Mouse (Mus musculus): ENCODE data around the gene Tlcd1.

Tlcd1 gene

GRCm38 (mm10) chr11:78161968-78162367 lies 14.5 kb upstream of the Tlcd1 start:
- no peak for DNase-seq

- DNase-seq = peak; percentile 50
Observed at GRCm38 (mm10) chr11:78162504-78162903, 14.0 kb upstream of the Tlcd1 start.

GRCm38 (mm10) chr11:78163045-78163444 lies 13.5 kb upstream of the Tlcd1 start:
- DNase-seq = no peak

DNA sequence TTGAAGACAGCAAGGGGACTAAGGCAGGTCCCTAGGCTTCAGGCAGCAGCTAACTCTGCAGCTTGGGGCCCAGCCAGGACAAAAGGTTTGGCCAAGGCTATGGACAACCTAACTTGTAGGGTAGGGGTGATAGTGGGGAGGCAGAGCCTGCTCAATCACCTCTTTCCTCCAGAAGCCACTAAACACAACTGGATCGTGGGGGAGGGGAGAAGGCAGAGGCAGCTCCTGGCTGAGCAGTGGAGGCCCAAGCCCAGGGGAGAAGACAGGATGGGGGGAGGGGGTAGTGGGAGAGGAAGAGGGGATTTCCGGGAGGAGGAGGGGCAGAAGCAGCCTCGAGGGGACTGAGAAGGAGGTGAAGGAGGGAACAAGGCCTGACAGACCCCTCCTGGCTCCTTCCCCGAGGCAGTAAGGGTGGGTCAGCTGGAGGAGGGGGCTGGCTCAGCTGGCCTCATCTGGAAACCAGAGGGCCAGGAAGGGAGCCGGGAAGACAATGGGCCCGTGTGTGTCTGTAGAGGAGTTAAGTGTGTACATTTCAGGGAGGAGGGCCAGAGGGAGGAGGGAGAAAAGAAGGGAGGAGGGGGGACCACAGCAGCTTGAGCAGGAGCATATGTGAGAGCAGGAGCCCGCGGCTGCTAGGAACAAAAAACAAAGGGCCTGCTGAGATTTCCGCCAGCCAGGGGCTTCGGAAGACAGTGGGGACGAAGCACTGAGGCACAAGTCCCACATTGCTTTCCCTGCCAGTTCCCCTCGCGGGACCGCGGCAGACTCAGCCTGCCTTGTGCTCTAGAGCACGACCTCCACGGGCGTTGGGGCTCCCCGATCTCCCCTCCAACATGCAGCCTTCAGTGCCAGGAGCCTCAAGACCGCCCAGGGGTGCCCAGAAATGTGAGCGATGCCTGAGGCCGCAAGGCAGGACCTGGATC lies 12.6 kb upstream of the Tlcd1 start:
- peak; percentile 83 for DNase-seq

DNA sequence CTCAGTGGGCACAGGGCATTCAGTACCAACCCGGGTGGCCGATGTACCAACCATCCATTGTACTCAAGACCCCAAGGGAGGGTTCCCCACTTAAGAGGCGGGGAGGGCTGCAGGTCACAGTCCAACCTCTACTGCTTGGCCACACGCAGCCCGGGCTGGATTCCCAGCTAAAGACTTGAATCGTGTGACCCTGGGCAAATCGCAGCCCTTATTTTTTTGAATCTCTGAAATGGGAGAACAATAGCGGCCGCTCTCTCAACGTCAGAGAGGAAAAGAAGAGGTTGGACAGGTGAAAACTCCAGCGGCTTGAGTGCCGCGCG lies 11.9 kb upstream of the Tlcd1 start:
- peak; percentile 49 for DNase-seq

- peak; percentile 95 for DNase-seq
Observed at GRCm38 (mm10) chr11:78164924-78165760, 11.4 kb upstream of the Tlcd1 start, which contains the start of gene Traf4. TSS of gene Traf4 (minus strand) at chr11:78165589.

DNA sequence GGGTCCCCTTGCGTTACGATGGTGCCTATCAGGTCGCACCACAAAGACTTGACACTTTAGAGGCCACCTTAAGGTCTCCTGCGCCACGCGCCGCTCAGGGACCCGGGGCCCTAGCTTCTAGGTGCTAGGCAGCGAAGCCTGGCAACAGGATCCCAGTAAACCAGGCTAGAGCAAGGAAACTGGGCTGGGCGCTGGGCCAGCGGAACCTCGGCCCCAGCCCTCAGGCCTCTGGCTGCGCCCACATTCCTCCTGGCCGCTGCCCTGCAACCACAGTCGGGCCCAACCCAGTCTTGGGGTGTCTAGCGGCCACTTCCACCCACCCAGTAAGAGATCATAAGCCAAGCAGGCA lies 10.8 kb upstream of the Tlcd1 start:
- peak; percentile 88 for DNase-seq

- DNase-seq = no peak
Observed at GRCm38 (mm10) chr11:78166161-78166560, 10.3 kb upstream of the Tlcd1 start.

- DNase-seq = no peak
Observed at GRCm38 (mm10) chr11:78166640-78167039, 9.9 kb upstream of the Tlcd1 start.

DNA sequence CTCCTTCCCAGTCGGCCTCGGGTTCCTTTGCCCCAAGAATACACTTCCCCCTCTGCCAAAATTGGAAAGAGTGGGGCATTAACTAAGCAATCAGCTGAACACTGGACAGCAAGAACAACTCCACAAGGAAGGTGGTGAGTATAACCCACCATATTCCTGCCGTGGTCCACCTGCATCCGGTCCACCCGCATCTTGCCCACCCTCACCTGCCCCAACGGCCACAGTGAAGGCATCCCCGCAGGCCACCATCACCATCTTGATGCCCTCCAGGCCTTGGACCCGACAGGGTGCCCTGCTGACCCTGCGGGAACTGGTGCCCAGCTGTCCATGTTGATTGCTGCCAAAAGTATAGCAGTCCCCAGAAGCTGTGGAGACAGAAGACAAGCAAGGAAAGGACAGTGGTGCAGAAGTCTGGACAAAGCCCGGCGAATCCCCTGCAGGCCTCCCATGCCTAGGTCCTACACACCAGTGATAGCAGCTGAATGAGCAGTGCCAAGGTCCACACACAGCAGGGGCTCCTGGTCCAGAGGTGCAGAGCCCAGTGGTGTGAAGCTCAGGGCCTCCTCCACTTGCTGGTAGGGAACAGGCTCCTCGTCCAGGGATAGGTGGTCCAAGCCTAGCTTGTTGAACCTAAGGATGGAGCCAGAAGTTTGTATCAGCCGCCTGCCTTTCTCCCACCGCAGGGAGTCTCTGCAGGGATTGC lies 9.1 kb upstream of the Tlcd1 start:
- DNase-seq = no peak

GRCm38 (mm10) chr11:78168541-78169468 lies 7.7 kb upstream of the Tlcd1 start:
- DNase-seq = no peak

DNA sequence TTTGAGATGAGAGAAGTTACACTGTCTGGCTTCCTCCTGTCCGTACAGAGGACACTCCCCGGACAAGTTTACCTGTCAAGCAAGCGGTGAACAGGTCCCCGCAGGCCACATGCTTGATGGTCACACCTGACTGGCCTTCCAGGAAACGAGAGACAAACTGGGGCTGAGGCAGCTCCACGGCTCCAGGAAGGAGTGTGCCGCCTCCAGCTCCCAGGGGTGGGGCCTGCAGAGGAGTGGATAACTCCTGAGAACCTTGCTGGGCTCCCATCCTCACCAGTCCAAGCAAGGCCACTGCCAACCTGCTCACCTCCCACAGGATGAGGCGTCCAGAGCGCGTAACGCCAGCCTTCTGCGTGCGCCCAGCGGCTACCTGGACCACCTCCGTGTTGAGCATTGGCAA lies 6.2 kb upstream of the Tlcd1 start:
- DNase-seq = peak; percentile 56

GRCm38 (mm10) chr11:78171328-78171727 lies 5.2 kb upstream of the Tlcd1 start:
- DNase-seq = no peak

GRCm38 (mm10) chr11:78172034-78172747 lies 4.3 kb upstream of the Tlcd1 start:
- DNase-seq = no peak

DNA sequence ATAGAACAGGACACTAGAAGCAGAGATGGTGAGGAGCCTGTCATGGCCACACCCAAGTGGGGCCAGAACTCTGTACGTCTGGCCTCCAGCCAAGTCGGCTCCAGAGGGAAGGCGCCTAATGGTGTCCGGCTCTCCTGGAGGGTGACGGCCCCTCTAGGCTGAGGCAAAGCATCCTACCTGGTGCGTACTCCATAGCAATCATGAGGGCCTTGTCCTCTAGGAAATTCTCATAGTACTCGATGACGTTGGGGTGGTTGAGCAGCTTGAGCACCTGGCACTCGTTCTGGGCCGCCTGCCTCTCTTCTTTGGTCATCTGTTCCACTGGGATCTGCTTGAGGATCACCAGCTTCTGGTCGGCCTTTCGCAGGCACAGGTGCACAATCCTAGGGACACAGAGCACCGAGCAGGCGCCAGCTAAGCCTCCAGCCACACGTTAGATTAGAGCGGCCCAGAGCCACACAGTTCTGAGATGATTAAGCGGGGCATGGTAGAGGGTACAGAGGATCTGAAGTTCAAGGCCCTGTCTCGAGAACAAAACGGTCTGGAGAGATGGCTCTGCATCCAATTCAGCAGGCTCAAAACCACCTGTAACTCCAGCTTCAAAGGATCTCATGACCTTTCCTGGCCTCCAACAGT lies 3.6 kb upstream of the Tlcd1 start:
- no peak for DNase-seq

GRCm38 (mm10) chr11:78174506-78174905 lies 2.0 kb upstream of the Tlcd1 start:
- no peak for DNase-seq

DNA sequence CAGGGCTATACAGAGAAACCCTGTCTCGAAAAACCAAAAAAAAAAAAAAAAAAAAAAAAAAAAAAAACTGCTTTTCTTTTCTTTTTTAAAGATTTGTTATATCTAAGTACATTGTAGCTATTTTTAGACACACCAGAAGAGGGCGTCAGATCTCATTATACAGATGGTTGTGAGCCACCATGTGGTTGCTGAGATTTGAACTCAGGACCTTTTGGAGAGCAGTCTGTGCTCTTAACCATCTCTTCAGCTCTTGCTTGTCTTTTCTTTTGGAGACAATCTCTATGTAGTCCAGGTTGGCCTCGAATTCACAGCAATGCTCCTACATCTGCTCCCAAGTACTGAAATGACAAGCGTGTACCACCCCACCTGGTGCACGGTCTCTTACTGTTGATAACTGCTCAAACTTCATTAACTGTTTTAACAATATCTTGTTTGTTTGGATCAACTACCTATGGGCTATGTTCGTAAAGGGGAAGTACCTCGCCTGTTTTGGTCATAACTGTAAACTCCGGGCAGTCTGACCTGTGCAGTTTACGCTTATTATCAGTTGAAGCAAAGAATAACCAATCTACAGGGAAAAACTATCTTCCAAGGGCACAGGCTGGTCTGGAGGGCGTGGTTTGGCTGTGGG lies 625 bp upstream of the Tlcd1 start:
- DNase-seq = no peak

GRCm38 (mm10) chr11:78176905-78177331 lies 407 bp downstream of the Tlcd1 start:
- DNase-seq = no peak

GRCm38 (mm10) chr11:78177437-78177836 lies 926 bp downstream of the Tlcd1 start:
- DNase-seq = peak; percentile 89

All from kidney, postnatal 14 days (tissue).